Mouse (Mus musculus) stomach, postnatal 0 days (tissue): Measurements from ENCODE around the gene Plxna4.

ENCODE experiments used
- CTCF ChIP-seq: IDR thresholded peaks from 2 replicates; pipeline ENCODE4 v1.5.1; 2016; ENCODE audit warnings: antibody characterized with exemption, low read depth, mild to moderate bottlenecking, moderate library complexity
- EP300 ChIP-seq: optimal IDR thresholded peaks from 2 replicates; pipeline ENCODE3; 2016; ENCODE audit warnings: antibody characterized with exemption

DNA sequence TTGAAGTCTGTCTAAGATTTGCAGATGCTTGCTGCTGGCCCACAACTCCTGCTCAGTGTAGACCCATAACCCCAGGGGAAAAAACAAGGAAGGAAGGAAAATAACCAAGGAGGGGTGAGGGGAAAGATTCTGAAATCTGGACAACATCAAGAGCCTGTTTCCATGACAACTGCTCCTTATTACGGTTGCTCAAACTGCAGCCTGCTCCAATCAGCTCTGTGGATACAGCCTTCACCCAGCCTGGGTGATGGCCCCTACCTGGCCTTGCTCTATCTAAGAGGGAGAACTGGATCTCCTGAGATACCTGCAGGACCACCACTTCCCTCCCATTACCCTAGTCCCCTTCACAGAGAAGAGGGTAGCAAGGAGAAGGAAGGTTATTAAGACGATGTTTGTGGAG is 143.6 kb downstream of the Plxna4 start:
- no peak for TF ChIP-seq CTCF
- no peak for TF ChIP-seq EP300
